Mouse (Mus musculus): Measurements from ENCODE around the gene Gabbr1. TPM values are rescaled to one million over a fixed set of nuclear protein-coding genes. Genes with fewer than 3 reads are reported as not detected.
A peak's percentile ranks its signal among the peaks of the same experiment; 100 is the strongest.

The Gabbr1 gene
- polyA plus RNA-seq, 1 experiment from 2014 or later: 6.9 TPM

DNA sequence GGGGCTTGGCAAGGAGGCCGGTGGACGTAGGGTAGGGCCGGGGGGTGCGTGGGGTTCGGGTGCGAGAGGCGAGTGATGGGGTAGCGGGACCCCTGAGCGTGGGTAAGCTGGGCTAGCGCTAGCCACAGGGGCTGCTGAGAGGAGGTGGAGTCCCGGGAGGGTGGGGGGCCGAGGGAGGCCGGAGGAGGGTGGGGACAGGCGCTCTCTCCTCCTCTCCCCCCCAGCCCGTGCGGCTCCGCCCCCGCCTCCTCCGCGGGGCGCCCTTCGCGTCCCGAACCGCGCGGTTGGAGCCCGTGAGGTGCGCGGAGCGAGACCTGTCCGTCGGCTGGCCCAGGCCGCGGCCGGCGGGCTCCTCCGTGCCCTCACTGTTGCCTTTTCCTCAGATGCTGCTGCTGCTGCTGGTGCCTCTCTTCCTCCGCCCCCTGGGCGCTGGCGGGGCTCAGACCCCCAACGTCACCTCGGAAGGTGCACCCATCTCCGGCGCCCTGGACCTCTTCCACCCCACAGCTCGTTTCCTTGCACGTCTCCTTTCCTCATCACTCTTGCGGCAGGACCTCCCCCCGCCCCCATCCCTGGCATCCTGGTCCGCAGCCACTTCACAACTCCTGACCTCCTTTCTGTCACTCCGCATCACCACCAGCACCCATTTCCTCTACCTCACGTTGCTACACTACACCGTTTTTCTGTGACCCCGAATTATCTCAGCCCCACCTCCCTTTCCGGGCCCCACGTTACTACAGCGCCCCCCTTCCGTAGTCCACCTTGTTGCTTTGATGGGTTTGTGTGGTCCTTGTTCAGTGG, 746 bp downstream of the Gabbr1 start:
- WGBS: under 1% methylated on average over 54 of the region's 58 CpGs
- H3K9ac ChIP-seq: peak overlapping the region; percentile 93
- H3K9me3 ChIP-seq: no peaks in the 10 kb centered on the region
- H3K4me3 ChIP-seq: peak overlapping the region; percentile 87
- H3K27me3 ChIP-seq (replicated peaks): peaks cover 19% of the 10 kb centered on the region
- H3K4me2 ChIP-seq: peak overlapping the region; percentile 97
- no peaks in the 10 kb centered on the region for H3K36me3 ChIP-seq
- peak; percentile 48; the same call in 1 of the 2 replicates for ATAC-seq (ENCODE audit: extremely low read depth, insufficient number of reproducible peaks, low FRiP score, low TSS enrichment)
- H3K4me1 ChIP-seq: peaks cover 34% of the 10 kb centered on the region
- peak overlapping the region; percentile 75 for H3K27ac ChIP-seq (replicated peaks)

DNA sequence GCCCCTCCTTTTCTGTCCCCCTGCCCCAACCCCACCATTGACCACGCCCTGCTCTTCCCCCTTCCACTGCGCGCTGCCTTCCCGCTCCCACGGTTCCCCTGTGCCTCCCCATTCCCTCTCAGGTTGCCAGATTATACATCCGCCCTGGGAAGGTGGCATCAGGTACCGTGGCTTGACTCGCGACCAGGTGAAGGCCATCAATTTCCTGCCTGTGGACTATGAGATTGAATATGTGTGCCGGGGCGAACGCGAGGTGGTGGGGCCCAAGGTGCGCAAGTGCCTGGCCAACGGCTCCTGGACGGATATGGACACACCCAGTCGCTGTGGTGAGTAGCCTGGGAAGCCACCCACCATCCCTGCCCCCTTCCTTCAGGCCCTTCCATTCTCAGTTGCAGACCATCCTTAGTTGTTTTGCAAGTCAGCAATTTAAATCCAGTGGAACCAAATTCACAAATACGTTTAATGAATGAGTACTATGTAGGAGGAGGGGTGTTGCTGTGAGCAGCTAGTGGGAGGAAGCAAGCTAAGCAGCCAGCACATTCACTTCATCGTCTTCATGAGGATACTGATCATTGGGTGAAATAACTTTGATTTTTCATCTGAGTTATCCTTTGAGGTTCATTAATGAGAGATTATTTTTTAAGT, 1.7 kb downstream of the Gabbr1 start:
- Histone ChIP-seq H3K9ac (peak overlapping the region; percentile 93; the same call in 1 of the 2 replicates), H3K9me3 (no peaks in the 10 kb centered on the region), H3K27me3 (replicated peaks) (peaks cover 19% of the 10 kb centered on the region), H3K27ac (replicated peaks) (no peak overlapping the region), H3K36me3 (0 out of 2 replicates have a peak, but pooled peaks cover under 1% of the 10 kb centered on the region), H3K4me1 (peaks cover 38% of the 10 kb centered on the region), H3K4me2 (peak overlapping the region; percentile 97), H3K4me3 (peak overlapping the region; percentile 87)
- ATAC-seq (ENCODE audit: extremely low read depth, insufficient number of reproducible peaks, low FRiP score, low TSS enrichment): no peak
- WGBS: 29% methylated on average over 19 of the region's 19 CpGs

DNA sequence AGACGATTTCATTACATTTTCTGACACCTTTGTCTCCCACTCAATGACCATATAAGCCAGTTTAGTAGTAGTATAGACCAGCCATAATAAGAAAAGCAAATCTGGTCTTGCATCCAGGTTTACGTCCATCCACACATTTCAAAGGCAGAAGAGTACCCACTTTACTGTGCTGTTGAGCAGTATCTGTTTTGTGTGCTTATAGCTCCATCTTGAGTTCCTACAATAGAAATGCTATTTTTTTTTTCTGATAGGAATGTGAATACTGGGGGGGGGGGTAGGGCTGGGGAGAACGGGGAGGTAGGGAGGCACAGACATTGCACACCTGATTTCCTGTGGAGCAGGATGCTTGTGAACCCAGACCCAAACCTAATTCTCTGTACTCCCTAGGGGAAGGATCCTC, 2.2 kb downstream of the Gabbr1 start:
- WGBS: 24% methylated on average over 3 of the region's 3 CpGs
- no peak overlapping the region for H3K9ac ChIP-seq
- no peak overlapping the region for H3K27ac ChIP-seq (replicated peaks)
- 0 out of 2 replicates have a peak, but pooled peaks cover 3% of the 10 kb centered on the region for H3K36me3 ChIP-seq
- ATAC-seq (ENCODE audit: extremely low read depth, insufficient number of reproducible peaks, low FRiP score, low TSS enrichment): no peak
- H3K4me2 ChIP-seq: no peak overlapping the region
- H3K4me3 ChIP-seq: no peak overlapping the region
- H3K27me3 ChIP-seq (replicated peaks): peaks cover 19% of the 10 kb centered on the region
- peaks cover 38% of the 10 kb centered on the region for H3K4me1 ChIP-seq
- H3K9me3 ChIP-seq: no peaks in the 10 kb centered on the region

DNA sequence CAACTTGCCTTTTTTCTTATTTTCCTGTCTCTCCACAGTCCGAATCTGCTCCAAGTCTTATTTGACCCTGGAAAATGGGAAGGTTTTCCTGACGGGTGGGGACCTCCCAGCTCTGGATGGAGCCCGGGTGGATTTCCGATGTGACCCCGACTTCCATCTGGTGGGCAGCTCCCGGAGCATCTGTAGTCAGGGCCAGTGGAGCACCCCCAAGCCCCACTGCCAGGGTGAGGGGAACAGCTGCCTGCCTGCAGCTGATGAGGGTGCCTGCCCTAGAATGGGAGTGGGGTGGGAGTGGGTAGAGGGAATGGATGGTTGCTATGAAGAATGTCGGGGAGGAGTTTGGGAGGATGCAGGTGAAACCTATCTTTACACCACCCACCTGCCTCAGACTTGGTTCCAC, 2.6 kb downstream of the Gabbr1 start:
- no peak for ATAC-seq (ENCODE audit: extremely low read depth, insufficient number of reproducible peaks, low FRiP score, low TSS enrichment)
- Histone ChIP-seq H3K9me3 (no peaks in the 10 kb centered on the region), H3K4me3 (no peak overlapping the region), H3K36me3 (0 out of 2 replicates have a peak, but pooled peaks cover 3% of the 10 kb centered on the region), H3K27me3 (replicated peaks) (peaks cover 19% of the 10 kb centered on the region), H3K4me1 (peaks cover 38% of the 10 kb centered on the region), H3K4me2 (no peak overlapping the region), H3K27ac (replicated peaks) (no peak overlapping the region), H3K9ac (no peak overlapping the region)
- WGBS: 57% methylated on average over 7 of the region's 7 CpGs

DNA sequence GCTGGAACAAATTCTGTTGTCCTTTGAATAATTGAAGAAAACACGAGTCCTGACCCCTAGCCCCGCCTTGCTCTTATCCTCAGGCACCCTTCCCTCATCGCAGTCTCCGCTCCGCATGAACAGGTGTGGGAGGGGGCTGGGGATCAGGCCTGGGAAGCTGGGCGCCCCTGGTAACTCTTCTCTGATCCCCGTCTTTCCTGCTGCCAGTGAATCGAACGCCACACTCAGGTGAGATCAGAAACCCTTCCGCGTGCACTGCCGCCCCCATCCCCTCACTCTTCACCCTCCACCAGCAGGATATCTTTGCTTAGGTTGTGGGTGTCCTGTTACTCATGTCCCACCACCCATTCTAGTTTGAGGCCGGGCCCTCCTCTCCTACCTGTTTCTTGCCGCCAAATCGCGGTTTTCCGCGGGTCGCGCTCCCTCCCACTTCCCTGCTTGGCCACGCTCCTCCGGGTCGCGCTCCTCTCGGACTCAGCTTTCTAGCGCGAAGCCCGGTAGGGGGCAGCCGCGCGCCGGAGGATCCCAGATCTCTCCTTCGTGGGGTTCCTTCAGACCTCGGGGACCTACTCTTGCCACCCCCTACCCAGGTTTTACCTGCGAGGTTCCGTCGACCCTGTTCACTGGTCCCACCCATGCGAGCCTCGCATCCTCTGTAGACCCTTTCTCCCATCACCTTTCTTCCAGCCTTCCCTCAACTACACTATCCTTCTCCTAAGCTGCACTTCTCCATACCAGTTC, 4.0 kb downstream of the Gabbr1 start:
- H3K9me3 ChIP-seq: no peaks in the 10 kb centered on the region
- WGBS: 6% methylated on average over 39 of the region's 39 CpGs
- ATAC-seq (ENCODE audit: extremely low read depth, insufficient number of reproducible peaks, low FRiP score, low TSS enrichment): no peak
- H3K36me3 ChIP-seq: peaks cover 13% of the 10 kb centered on the region
- peak overlapping the region; percentile 67 for H3K4me3 ChIP-seq
- H3K4me2 ChIP-seq: peak overlapping the region; percentile 96
- H3K4me1 ChIP-seq: peaks cover 38% of the 10 kb centered on the region
- 0 out of 2 replicates have a peak overlapping the region, but pooled peaks have one; percentile 32 for H3K27ac ChIP-seq (replicated peaks)
- H3K27me3 ChIP-seq (replicated peaks): peaks cover 19% of the 10 kb centered on the region
- peak overlapping the region; percentile 85 for H3K9ac ChIP-seq

DNA sequence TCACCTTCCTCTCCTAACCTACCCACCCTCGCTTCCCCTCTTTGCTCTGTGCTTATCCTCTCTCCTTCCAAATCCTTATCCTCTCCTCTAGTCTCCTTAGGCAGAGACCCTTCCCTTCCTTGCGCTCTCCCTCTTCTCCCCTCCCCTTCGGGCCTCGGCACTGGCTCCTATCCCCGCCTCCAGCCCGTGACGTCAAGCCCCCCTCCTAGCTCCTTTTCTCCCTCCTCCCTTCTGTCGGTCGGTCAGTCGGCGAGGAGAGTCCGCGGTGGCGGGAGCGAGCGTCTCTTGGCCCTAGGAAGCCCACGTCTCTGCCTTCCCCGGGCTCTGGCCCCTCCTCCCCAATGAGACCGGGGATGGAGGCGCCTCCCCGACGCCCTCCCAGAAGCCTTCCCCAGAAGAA, 4.6 kb downstream of the Gabbr1 start:
- 0 out of 2 replicates have a peak overlapping the region, but pooled peaks have one; percentile 32 for H3K27ac ChIP-seq (replicated peaks)
- peak; percentile 28; the same call in 1 of the 2 replicates for ATAC-seq (ENCODE audit: extremely low read depth, insufficient number of reproducible peaks, low FRiP score, low TSS enrichment)
- H3K4me2 ChIP-seq: peak overlapping the region; percentile 96
- WGBS: 2% methylated on average over 22 of the region's 22 CpGs
- peak overlapping the region; percentile 67 for H3K4me3 ChIP-seq
- H3K36me3 ChIP-seq: peaks cover 18% of the 10 kb centered on the region
- H3K9me3 ChIP-seq: no peaks in the 10 kb centered on the region
- H3K9ac ChIP-seq: peak overlapping the region; percentile 85
- peaks cover 19% of the 10 kb centered on the region for H3K27me3 ChIP-seq (replicated peaks)
- H3K4me1 ChIP-seq: peaks cover 35% of the 10 kb centered on the region

DNA sequence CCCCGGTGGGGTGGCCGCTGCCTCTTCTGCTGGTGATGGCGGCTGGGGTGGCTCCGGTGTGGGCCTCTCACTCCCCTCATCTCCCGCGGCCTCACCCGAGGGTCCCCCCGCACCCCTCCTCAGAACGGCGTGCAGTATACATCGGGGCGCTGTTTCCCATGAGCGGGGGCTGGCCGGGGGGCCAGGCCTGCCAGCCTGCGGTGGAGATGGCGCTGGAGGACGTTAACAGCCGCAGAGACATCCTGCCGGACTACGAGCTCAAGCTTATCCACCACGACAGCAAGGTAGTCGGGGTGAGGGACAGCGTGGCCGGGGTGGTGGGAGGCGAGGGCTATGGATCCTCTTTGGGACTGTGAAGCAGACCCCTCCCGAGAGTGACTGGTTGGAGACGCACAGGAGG, 5.1 kb downstream of the Gabbr1 start:
- 6% methylated on average over 27 of the region's 27 CpGs for WGBS
- no peak overlapping the region for H3K27ac ChIP-seq (replicated peaks)
- H3K4me2 ChIP-seq: peak overlapping the region; percentile 96
- peak overlapping the region; percentile 67 for H3K4me3 ChIP-seq
- ATAC-seq (ENCODE audit: extremely low read depth, insufficient number of reproducible peaks, low FRiP score, low TSS enrichment): no peak
- peaks cover 19% of the 10 kb centered on the region for H3K27me3 ChIP-seq (replicated peaks)
- H3K4me1 ChIP-seq: peaks cover 34% of the 10 kb centered on the region
- H3K9ac ChIP-seq: peak overlapping the region; percentile 85
- H3K9me3 ChIP-seq: no peaks in the 10 kb centered on the region
- peaks cover 23% of the 10 kb centered on the region for H3K36me3 ChIP-seq

DNA sequence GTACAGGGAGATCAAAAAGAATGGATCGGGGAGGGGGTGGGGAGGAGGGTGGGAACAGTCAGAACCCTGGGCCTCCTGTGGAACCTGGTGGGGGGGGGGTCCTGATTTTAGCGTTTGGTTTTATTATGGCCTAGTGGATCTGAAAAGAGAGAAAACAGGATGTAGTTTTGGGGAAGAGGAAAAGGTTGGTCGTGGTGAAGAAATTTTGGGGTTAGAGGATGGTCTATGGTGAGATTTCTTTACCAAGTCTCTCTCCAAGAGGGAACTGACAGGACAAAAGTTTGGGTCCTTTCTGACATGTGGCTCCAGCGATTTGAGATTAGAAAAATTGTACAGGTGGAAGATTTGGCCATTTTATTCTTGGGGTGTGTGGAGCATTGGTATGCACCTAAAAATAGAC, 6.0 kb downstream of the Gabbr1 start:
- Histone ChIP-seq H3K27ac (replicated peaks) (no peak overlapping the region), H3K9ac (no peak overlapping the region), H3K9me3 (no peaks in the 10 kb centered on the region), H3K4me2 (no peak overlapping the region; the same call in 1 of the 2 replicates), H3K4me3 (no peak overlapping the region), H3K4me1 (peaks cover 31% of the 10 kb centered on the region), H3K27me3 (replicated peaks) (peaks cover 19% of the 10 kb centered on the region), H3K36me3 (peaks cover 32% of the 10 kb centered on the region)
- 55% methylated on average over 4 of the region's 4 CpGs for WGBS
- ATAC-seq (ENCODE audit: extremely low read depth, insufficient number of reproducible peaks, low FRiP score, low TSS enrichment): no peak

DNA sequence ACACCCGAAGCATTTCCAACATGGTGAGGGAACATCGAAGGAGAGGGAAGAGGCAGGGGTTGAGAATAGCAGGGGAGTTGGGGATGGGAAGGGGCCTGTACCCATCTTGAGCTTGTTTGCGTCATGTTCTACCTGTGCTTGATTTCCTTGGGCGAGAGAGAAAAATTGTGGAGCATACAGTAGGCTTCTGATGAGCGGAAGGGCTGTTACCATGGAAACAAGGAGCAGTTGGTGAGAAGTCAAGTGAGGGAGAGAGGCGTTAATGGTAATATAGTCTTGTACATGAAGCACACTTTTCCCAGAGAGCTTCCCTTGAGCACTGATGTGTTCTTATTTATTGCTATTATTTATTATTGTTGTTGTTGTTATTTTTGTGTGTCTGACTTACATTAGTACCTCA, 11.2 kb downstream of the Gabbr1 start:
- WGBS: 86% methylated on average over 6 of the region's 6 CpGs
- Histone ChIP-seq H3K4me1 (0 out of 2 replicates have a peak, but pooled peaks cover under 1% of the 10 kb centered on the region), H3K27ac (replicated peaks) (no peak overlapping the region), H3K27me3 (replicated peaks) (no peaks in the 10 kb centered on the region), H3K4me3 (no peak overlapping the region), H3K9ac (no peak overlapping the region), H3K4me2 (no peak overlapping the region), H3K9me3 (no peaks in the 10 kb centered on the region), H3K36me3 (peaks cover 77% of the 10 kb centered on the region)
- ATAC-seq (ENCODE audit: extremely low read depth, insufficient number of reproducible peaks, low FRiP score, low TSS enrichment): no peak

DNA sequence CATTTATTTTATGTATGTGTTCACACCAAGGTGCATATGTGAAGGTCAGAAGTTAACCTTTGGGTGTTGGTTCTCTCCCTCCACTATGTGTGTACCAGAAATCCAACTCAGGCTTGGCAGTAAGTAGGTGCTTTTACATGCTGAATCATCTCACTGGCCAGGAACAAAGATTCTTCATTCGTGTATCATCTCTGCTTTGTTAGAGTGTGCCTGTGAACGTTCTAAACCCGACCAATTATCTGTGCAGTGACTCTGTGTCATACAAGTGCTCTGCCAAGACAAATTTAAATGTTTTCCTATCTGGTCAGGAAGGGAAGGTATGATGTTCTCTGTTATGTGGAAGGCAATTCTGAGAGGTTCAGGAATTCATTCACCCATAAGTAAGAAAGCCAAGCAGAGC, 15.7 kb downstream of the Gabbr1 start:
- Histone ChIP-seq H3K4me3 (no peak overlapping the region), H3K9me3 (no peaks in the 10 kb centered on the region), H3K36me3 (peaks cover 92% of the 10 kb centered on the region), H3K9ac (no peak overlapping the region), H3K4me2 (no peak overlapping the region), H3K27me3 (replicated peaks) (no peaks in the 10 kb centered on the region), H3K27ac (replicated peaks) (no peak overlapping the region), H3K4me1 (no peaks in the 10 kb centered on the region)
- 84% methylated on average over 3 of the region's 3 CpGs for WGBS
- ATAC-seq (ENCODE audit: extremely low read depth, insufficient number of reproducible peaks, low FRiP score, low TSS enrichment): no peak

DNA sequence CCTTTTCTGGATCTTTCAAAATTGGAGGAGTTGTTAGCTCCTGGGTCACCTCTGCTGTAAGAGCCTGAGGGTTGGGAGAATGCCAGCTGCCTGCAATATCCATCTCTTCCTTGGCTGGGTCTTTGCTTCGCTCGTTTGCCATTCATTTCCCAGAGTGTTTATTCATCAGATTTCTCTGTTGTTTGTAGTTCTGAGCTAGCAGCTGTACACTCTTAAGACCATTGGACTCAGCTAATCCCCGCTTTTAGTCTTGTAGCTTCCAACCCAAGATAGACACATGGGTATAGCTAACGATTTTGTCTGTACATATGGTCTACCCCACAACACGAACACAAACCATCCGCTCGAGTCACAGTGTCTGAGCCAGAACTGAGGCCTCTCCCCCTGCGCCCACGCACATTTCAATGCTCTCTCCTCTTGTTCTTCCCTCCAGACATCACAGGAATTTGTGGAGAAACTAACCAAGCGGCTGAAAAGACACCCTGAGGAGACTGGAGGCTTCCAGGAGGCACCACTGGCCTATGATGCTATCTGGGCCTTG, 16.4 kb downstream of the Gabbr1 start:
- Histone ChIP-seq H3K27me3 (replicated peaks) (no peaks in the 10 kb centered on the region), H3K4me1 (no peaks in the 10 kb centered on the region), H3K9ac (no peak overlapping the region), H3K36me3 (peaks cover 92% of the 10 kb centered on the region), H3K4me2 (no peak overlapping the region), H3K9me3 (no peaks in the 10 kb centered on the region), H3K27ac (replicated peaks) (no peak overlapping the region), H3K4me3 (no peak overlapping the region)
- WGBS: 88% methylated on average over 10 of the region's 10 CpGs
- ATAC-seq (ENCODE audit: extremely low read depth, insufficient number of reproducible peaks, low FRiP score, low TSS enrichment): no peak
